Mouse (Mus musculus) CD4-positive, CD25-positive, alpha-beta regulatory T cell, adult 4 months (primary cell): ENCODE measurements around the gene Trappc3. TPM values are rescaled to one million over a fixed set of nuclear protein-coding genes. Genes with fewer than 3 reads are reported as not detected.

ENCODE experiments used
- ATAC-seq: one replicate; pipeline ENCODE4 v1.8.0; 2017
- polyA plus RNA-seq, 2 experiments: library from polyadenylated mRNA; unstranded; fragments of 100-300 nt; shearing (Covaris generic); gene quantifications; one replicate each; pipeline ENCODE4 v1.2.1; 2017

The Trappc3 gene
- polyA plus RNA-seq, 2 experiments from 2014 or later, result 64.4 to 121 TPM

- ATAC-seq, result no peak
These were observed 16.8 kb downstream of the Trappc3 start for GRCm38 (mm10) chr4:126278961-126279360.

GRCm38 (mm10) chr4:126281706-126282105, 19.6 kb downstream of the Trappc3 start:
- no peak for ATAC-seq

GRCm38 (mm10) chr4:126283582-126283981, 21.5 kb downstream of the Trappc3 start:
- no peak for ATAC-seq

- no peak for ATAC-seq
These were observed 24.4 kb downstream of the Trappc3 start, which contains the start of gene Col8a2 for GRCm38 (mm10) chr4:126286492-126286891. TSS of gene Col8a2 (plus strand) at chr4:126286793.

- ATAC-seq, result no peak
These were observed 25.3 kb downstream of the Trappc3 start for GRCm38 (mm10) chr4:126287302-126287995.

GRCm38 (mm10) chr4:126288085-126288666, 26.1 kb downstream of the Trappc3 start:
- no peak for ATAC-seq

- no peak for ATAC-seq
These were observed 28.2 kb downstream of the Trappc3 start for GRCm38 (mm10) chr4:126290314-126290713.

- no peak for ATAC-seq
These were observed 29.1 kb downstream of the Trappc3 start for GRCm38 (mm10) chr4:126291196-126291595.

GRCm38 (mm10) chr4:126295152-126295551, 33.0 kb downstream of the Trappc3 start:
- no peak for ATAC-seq

- no peak for ATAC-seq
These were observed 33.8 kb downstream of the Trappc3 start for GRCm38 (mm10) chr4:126295937-126296336.

GRCm38 (mm10) chr4:126296617-126297101, 34.5 kb downstream of the Trappc3 start:
- ATAC-seq, result peak; percentile 57

- peak; percentile 56 for ATAC-seq
These were observed 38.9 kb downstream of the Trappc3 start for GRCm38 (mm10) chr4:126300916-126301583.

GRCm38 (mm10) chr4:126301584-126302309, 39.6 kb downstream of the Trappc3 start:
- ATAC-seq, result no peak

- ATAC-seq, result no peak
These were observed 41.8 kb downstream of the Trappc3 start for GRCm38 (mm10) chr4:126303877-126304276.

- ATAC-seq, result no peak
These were observed 43.3 kb downstream of the Trappc3 start for GRCm38 (mm10) chr4:126305428-126305827.

GRCm38 (mm10) chr4:126306058-126306457, 43.9 kb downstream of the Trappc3 start:
- ATAC-seq, result no peak

- ATAC-seq, result no peak
These were observed 44.7 kb downstream of the Trappc3 start for GRCm38 (mm10) chr4:126306827-126307226.

- ATAC-seq, result no peak
These were observed 47.2 kb downstream of the Trappc3 start for GRCm38 (mm10) chr4:126309211-126309921.

GRCm38 (mm10) chr4:126309922-126310309, 47.8 kb downstream of the Trappc3 start:
- ATAC-seq, result peak; percentile 67

- ATAC-seq, result no peak
These were observed 48.2 kb downstream of the Trappc3 start for GRCm38 (mm10) chr4:126310344-126310743.

- ATAC-seq, result no peak
These were observed 49.6 kb downstream of the Trappc3 start for GRCm38 (mm10) chr4:126311566-126312200.

- no peak for ATAC-seq
These were observed 51.1 kb downstream of the Trappc3 start for GRCm38 (mm10) chr4:126313202-126313601.
